Mouse (Mus musculus) layer of hippocampus, adult 2 months (tissue): ENCODE data around the gene Gnpat. TPM values are rescaled to one million over a fixed set of nuclear protein-coding genes. Genes with fewer than 3 reads are reported as not detected.

Experiments used
- DNase-seq, 2 experiments: peaks; one replicate each; pipeline ENCODE4 v3.0.0; 2022; ENCODE audit warnings: low spot score in 2 of 2
- H3K27ac ChIP-seq: fragments of 200-600 bp; 2 replicates; pipeline ENCODE4 v1.8.1; 2022
- H3K4me3 ChIP-seq: fragments of 200-600 bp; 2 replicates; pipeline ENCODE4 v1.8.1; 2022; ENCODE audit warnings: mild to moderate bottlenecking
- CTCF ChIP-seq: fragments of 200-600 bp; conservative IDR thresholded peaks from 2 replicates; pipeline ENCODE4 v1.8.1; 2022; ENCODE audit warnings: antibody characterized with exemption, mild to moderate bottlenecking, moderate library complexity
- total RNA-seq, 2 experiments: library from RNA; stranded (reverse); gene quantifications; 2 replicates each; pipeline ENCODE4 v1.2.3; 2021

Gene Gnpat
- total RNA-seq, 2 experiments from 2014 or later = 64.3 to 68.0 TPM

DNA sequence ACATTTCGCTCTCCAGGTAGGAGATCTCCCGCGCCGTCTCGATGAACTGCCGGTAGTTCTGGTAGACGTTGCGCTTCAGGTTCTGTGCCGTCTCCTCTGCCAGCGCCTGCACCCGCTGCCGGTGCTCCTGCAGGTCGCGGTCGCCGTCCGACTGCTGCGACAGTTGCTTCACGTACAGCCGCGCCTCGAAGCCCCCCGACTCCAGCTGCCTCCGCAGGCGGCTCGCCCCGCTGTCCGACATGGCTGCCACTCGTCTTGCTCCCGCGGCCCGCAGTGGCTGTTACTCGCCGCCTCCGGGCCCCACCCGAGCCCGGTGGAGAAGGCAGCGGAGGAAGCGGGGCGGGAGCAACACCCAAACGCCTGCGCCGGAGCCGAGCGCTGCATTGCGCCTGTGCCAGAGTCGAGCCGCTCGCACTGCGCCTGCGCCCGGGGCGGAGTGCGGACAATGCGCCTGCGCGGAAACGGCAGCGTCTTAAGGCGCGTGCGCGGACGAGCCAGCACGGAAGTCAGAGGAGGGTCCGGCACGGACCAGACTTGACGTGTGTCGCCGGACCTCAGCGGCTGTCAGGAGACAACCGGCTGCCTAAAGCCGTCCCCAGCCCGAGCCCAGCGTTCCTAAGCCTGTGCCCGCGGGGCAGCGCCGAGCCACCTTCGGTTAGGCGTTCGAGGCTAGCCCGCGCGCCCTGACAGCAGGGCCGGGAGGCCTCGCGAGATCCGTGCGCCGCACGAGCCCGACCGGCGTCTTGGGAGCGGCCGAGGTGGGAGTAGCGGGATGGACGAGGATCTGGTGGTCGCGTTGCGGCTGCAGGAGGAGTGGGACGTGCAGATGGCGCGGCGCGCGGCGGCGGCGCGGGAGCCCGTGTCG, 34.8 kb downstream of the Gnpat start, which contains the start of the genes Exoc8 and Sprtn:
TSS of gene Exoc8 (minus strand) at position 320 of the 865 bp plus-strand sequence.
TSS of gene Sprtn (plus strand) at position 501 of the 865 bp plus-strand sequence.
- DNase-seq = peak; percentile 97 to 99
- H3K4me3 ChIP-seq = peak within 1 kb of the TSS; percentile 67
- TF ChIP-seq CTCF = no peak
- peak within 1 kb of the TSS; percentile 97 for H3K27ac ChIP-seq

DNA sequence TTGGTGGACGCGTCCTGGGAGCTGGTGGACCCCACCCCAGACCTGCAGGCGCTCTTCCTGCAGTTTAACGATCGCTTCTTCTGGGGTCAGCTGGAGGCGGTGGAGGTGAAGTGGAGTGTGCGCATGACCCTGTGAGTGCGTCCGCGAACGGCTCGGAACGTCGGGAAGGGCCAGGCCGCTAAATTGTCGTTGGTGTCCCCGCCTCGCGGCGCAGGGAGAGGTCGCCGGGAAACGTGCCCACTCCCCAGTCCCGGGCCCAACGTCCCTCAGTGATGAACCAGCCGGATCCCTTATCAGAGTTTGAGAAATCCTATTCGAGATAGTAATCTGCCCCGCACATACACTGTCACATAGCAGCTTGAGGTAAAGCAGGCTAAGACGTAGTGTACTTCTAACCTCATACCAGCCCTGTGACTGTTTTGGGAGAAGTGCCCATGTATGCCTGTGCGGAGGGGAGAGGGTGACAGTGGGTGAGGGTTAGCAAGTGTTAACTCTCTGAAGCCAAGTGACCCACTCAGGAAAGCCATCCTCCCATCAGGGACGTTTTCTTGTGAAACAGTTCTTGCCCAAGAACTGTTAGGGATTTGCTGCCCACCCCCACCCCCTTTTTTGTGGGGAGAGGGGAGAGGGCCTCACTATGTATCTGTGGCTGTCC, 35.5 kb downstream of the Gnpat start:
- Histone ChIP-seq H3K4me3 (peak overlapping the region; percentile 67), H3K27ac (peak overlapping the region; percentile 97)
- DNase-seq = no peak
- no peak for TF ChIP-seq CTCF

- no peak for TF ChIP-seq CTCF
- DNase-seq = no peak
- no peak overlapping the region for H3K27ac ChIP-seq
- H3K4me3 ChIP-seq = no peak overlapping the region
Measured at GRCm38 (mm10) chr8:124903198-124903597, 40.4 kb downstream of the Gnpat start.

GRCm38 (mm10) chr8:124905482-124905881, 42.6 kb downstream of the Gnpat start:
- TF ChIP-seq CTCF = no peak
- Histone ChIP-seq H3K27ac (no peak overlapping the region), H3K4me3 (no peak overlapping the region)
- no peak for DNase-seq

DNA sequence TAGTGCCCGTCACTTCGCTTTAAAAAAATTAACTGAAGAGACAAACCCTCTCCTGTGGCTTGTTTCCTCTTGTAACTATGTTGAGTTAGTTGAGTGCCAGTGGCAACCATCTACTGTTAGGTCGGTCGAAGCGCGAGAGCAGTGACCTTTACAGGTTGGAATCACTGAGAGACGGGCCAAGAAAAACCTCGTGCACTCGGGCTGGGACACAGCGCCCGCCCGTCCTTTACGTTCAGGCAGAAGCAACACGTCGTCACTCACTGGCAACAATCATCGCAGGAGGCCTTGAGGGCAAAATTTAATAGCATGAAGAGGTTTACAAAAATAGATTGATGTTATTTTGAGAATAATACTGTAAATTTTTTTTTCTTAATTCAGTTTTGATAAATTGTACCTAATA, 47.1 kb downstream of the Gnpat start:
- no peak overlapping the region for H3K4me3 ChIP-seq
- no peak overlapping the region for H3K27ac ChIP-seq
- TF ChIP-seq CTCF = no peak
- no peak for DNase-seq

- DNase-seq = no peak
- Histone ChIP-seq H3K27ac (no peak overlapping the region), H3K4me3 (no peak overlapping the region)
- TF ChIP-seq CTCF = peak; percentile 23; the same call in 1 of the 2 replicates
Measured at GRCm38 (mm10) chr8:124910349-124910748, 47.5 kb downstream of the Gnpat start.

GRCm38 (mm10) chr8:124911938-124912872, 49.4 kb downstream of the Gnpat start:
- DNase-seq = no peak
- Histone ChIP-seq H3K4me3 (no peak overlapping the region), H3K27ac (0 out of 2 replicates have a peak overlapping the region, but pooled peaks have one; percentile 18)
- no peak for TF ChIP-seq CTCF

DNA sequence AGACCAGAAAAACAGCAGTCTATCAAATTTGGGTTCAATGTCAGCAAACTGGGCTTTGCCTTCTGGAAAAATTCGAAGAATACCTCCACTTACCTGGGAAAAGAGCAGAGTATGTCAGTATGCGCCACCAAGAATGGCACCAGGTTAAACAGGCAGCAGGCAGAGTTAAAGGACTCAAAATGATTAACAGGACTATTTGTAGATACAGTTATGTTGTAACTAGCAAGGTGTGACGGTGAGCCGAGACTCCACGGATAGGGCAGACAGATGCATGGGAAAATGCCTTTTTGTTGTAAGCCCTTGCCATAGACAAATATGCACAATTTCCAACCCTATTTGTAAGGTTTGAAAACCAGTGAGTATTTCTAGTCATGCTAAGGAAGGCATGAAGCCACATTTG, 51.2 kb downstream of the Gnpat start:
- Histone ChIP-seq H3K4me3 (no peak overlapping the region), H3K27ac (no peak overlapping the region)
- DNase-seq = no peak
- TF ChIP-seq CTCF = no peak

DNA sequence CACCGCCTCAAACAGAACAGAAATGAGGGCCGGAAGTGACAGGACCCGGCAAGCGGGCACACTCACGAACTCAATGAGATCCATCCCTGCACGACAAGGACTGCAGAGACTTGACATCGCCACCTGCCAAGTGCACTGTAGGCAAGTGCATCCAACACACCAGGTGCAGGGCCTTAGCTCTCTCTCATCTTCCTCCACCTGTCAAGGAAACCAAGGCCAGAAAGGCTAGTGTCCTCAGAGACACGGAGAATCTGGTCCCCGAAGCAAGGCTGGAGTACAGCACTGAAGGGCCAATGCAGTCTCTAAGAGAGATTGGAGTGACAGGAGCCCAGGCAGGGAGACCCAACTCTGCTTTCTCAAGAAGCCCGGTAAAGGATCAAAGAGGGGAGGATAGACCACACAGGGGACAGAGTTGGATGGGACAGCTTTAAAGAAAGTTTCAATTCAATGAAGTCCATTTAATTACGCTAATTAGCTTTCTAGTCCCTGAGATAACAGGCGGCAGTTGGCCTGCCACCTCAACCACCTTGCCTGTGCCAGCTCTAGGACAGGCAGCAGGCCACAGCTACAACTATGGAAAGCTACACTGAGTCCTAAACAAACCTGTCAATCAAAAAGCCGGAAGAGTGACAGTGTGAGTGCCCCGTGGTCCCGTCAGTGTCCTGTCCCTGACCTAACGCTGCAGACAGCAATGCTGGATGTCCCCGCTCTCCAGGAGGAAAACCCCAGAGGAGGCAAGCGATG, 55.1 kb downstream of the Gnpat start:
- TF ChIP-seq CTCF = no peak

GRCm38 (mm10) chr8:124921369-124922279, 58.8 kb downstream of the Gnpat start:
- H3K27ac ChIP-seq = no peak overlapping the region
- no peak for DNase-seq
- H3K4me3 ChIP-seq = no peak overlapping the region
- TF ChIP-seq CTCF = 0 out of 2 replicates have a peak, but pooled peaks have one; percentile 23

More for the DNA sequence above, 55.1 kb downstream of the Gnpat start:
- H3K27ac ChIP-seq = peak overlapping the region; percentile 7; the same call in 1 of the 2 replicates
- DNase-seq = no peak
- H3K4me3 ChIP-seq = no peak overlapping the region

GRCm38 (mm10) chr8:124922490-124923089, 59.8 kb downstream of the Gnpat start:
- Histone ChIP-seq H3K27ac (no peak overlapping the region), H3K4me3 (no peak overlapping the region)
- DNase-seq = no peak
- TF ChIP-seq CTCF = no peak
